ENCODE assay signal across 10 mouse cellular contexts in genomic region chr1:162039808-162040207, GRCm38 (mm10).
DNase-seq lines count a peak whose midpoint lies in the region; ATAC-seq lines count a peak whose summit lies in the region.
"Had no signal": no experiment of that assay in that cellular context is flagged by ENCODE, and none has a peak within 500 bp of the region (broad histone marks: within the 10 kb centered on the region; RNA-seq: fewer than 3 reads in every experiment).

No protein-coding gene starts in this region.

- H3K27me3 ChIP-seq in embryonic facial prominence, embryonic 13.5 days: no peaks in the 10 kb centered on the region

- ATAC-seq in embryonic facial prominence, embryonic 13.5 days (ENCODE audit: insufficient number of reproducible peaks, insufficient read depth, low FRiP score, low TSS enrichment, low read depth): no peak
- ATAC-seq: midbrain, embryonic 16.5 days had no signal

- peak; percentile 13 to 24 for DNase-seq in lung, adult 18-20 months
- no peak for DNase-seq in lung, postnatal 14 days
- peak; percentile 23 for DNase-seq in kidney, adult 18-20 months
- DNase-seq in skeletal muscle tissue, adult 2 months (ENCODE audit: low read depth, low spot score): peak; percentile 37
- DNase-seq in left cerebral cortex, adult 11 months (ENCODE audit: low spot score): no peak
- DNase-seq in natural killer cell, adult 2 months (ENCODE audit: low spot score in 2 of 2): no peak
- DNase-seq in frontal cortex, postnatal 10 days (ENCODE audit: low spot score in 2 of 2): no peak
- DNase-seq: cerebellum, adult 2 months had no signal

- H3K9ac ChIP-seq in embryonic facial prominence, embryonic 13.5 days: no peak overlapping the region

- WGBS in embryonic facial prominence, embryonic 13.5 days: 62% methylated on average over 7 of the region's 7 CpGs

- H3K4me1 ChIP-seq in embryonic facial prominence, embryonic 13.5 days: peaks cover 70% of the 10 kb centered on the region

- peak overlapping the region; percentile 92 for H3K27ac ChIP-seq in embryonic facial prominence, embryonic 13.5 days

- no peak overlapping the region for H3K4me2 ChIP-seq in embryonic facial prominence, embryonic 13.5 days

- H3K36me3 ChIP-seq in embryonic facial prominence, embryonic 13.5 days: no peaks in the 10 kb centered on the region

- no peak overlapping the region for H3K4me3 ChIP-seq in embryonic facial prominence, embryonic 13.5 days

- H3K9me3 ChIP-seq in embryonic facial prominence, embryonic 13.5 days: no peaks in the 10 kb centered on the region

Comparison
In these comparisons a context has a peak if more than half of its experiments do, and no peak if none do; other contexts are left out.
1. DNase-seq: peak in lung, adult 18-20 months (2 of 2), kidney, adult 18-20 months (single experiment) and skeletal muscle tissue, adult 2 months (single experiment); none in lung, postnatal 14 days (single experiment), left cerebral cortex, adult 11 months (single experiment), natural killer cell, adult 2 months (0 of 2) and frontal cortex, postnatal 10 days (0 of 2).